Comparison of ENCODE assay signal across 11 mouse cellular contexts in genomic region chr10:111388545-111389320, GRCm38 (mm10).
DNase-seq lines count a peak whose midpoint lies in the region; ATAC-seq and TF ChIP-seq lines count a peak whose summit lies in the region.
"Had no signal": no experiment of that assay in that cellular context is flagged by ENCODE, and none has a peak within 500 bp of the region (broad histone marks: within the 10 kb centered on the region; RNA-seq: fewer than 3 reads in every experiment).

No protein-coding gene starts in this region.

- H3K4me2 ChIP-seq in forebrain, embryonic 15.5 days (replicated peaks): no peak overlapping the region
- no peak overlapping the region for H3K4me2 ChIP-seq in forebrain, embryonic 13.5 days
- peak overlapping the region; percentile 46 for H3K4me2 ChIP-seq in midbrain, embryonic 13.5 days (replicated peaks)

- H3K9ac ChIP-seq in forebrain, embryonic 15.5 days (replicated peaks): no peak overlapping the region
- H3K9ac ChIP-seq in forebrain, embryonic 13.5 days: no peak overlapping the region
- no peak overlapping the region for H3K9ac ChIP-seq in midbrain, embryonic 13.5 days (replicated peaks)
- H3K9ac ChIP-seq: heart, embryonic 12.5 days had no signal

- H3K4me3 ChIP-seq in forebrain, embryonic 10.5 days: no peak overlapping the region
- no peak overlapping the region for H3K4me3 ChIP-seq in forebrain, embryonic 15.5 days
- H3K4me3 ChIP-seq in C2C12 (ENCODE audit: insufficient read depth, poor library complexity, severe bottlenecking): no peak overlapping the region
- no peak overlapping the region for H3K4me3 ChIP-seq in forebrain, embryonic 13.5 days
- peak overlapping the region; percentile 25 for H3K4me3 ChIP-seq in midbrain, embryonic 13.5 days (replicated peaks)
- H3K4me3 ChIP-seq: erythroblast, embryonic 14.5 days; heart, embryonic 12.5 days; megakaryocyte, embryonic 14.5 days had no signal

- H3K79me2 ChIP-seq in C2C12 (ENCODE audit: control insufficient read depth, insufficient read depth): no peaks in the 10 kb centered on the region

- no peak for TF ChIP-seq CTCF in C2C12 (IDR thresholded peaks at IDR 0.05; ENCODE audit: control insufficient read depth, insufficient read depth, insufficient read length)

- peak overlapping the region; percentile 65; the same call in 1 of the 2 replicates for H3K27ac ChIP-seq in forebrain, embryonic 10.5 days
- no peak overlapping the region for H3K27ac ChIP-seq in forebrain, embryonic 15.5 days (replicated peaks)
- H3K27ac ChIP-seq in forebrain, embryonic 13.5 days: no peak overlapping the region
- H3K27ac ChIP-seq in midbrain, embryonic 13.5 days: 0 out of 2 replicates have a peak overlapping the region, but pooled peaks have one; percentile 10

- DNase-seq in forebrain, embryonic 10.5 days (ENCODE audit: extremely low spot score, low spot score): no peak
- no peak for DNase-seq in lung, postnatal 4 days

- H3ac ChIP-seq in C2C12 (ENCODE audit: control insufficient read depth, insufficient read length, low read depth): no peak overlapping the region

- H3K27me3 ChIP-seq in forebrain, embryonic 10.5 days (ENCODE audit: poor library complexity, severe bottlenecking): no peaks in the 10 kb centered on the region
- no peaks in the 10 kb centered on the region for H3K27me3 ChIP-seq in forebrain, embryonic 15.5 days
- H3K27me3 ChIP-seq in C2C12 (ENCODE audit: control insufficient read depth, insufficient read depth, insufficient read length): no peaks in the 10 kb centered on the region
- H3K27me3 ChIP-seq in forebrain, embryonic 13.5 days: no peaks in the 10 kb centered on the region; the same call in 1 of the 2 replicates
- no peaks in the 10 kb centered on the region for H3K27me3 ChIP-seq in midbrain, embryonic 13.5 days
- H3K27me3 ChIP-seq: heart, embryonic 12.5 days; megakaryocyte, embryonic 14.5 days had no signal

- H3K79me3 ChIP-seq in C2C12 (ENCODE audit: low read depth): no peaks in the 10 kb centered on the region

- H3K9me3 ChIP-seq in forebrain, embryonic 10.5 days: peaks cover 3% of the 10 kb centered on the region; the same call in 1 of the 2 replicates
- no peaks in the 10 kb centered on the region for H3K9me3 ChIP-seq in forebrain, embryonic 15.5 days
- H3K9me3 ChIP-seq in forebrain, embryonic 13.5 days (replicated peaks): no peaks in the 10 kb centered on the region
- no peaks in the 10 kb centered on the region; the same call in 1 of the 2 replicates for H3K9me3 ChIP-seq in midbrain, embryonic 13.5 days

- no peaks in the 10 kb centered on the region for H3K36me3 ChIP-seq in forebrain, embryonic 10.5 days (replicated peaks)
- H3K36me3 ChIP-seq in forebrain, embryonic 15.5 days: no peaks in the 10 kb centered on the region
- no peaks in the 10 kb centered on the region for H3K36me3 ChIP-seq in C2C12 (ENCODE audit: control insufficient read depth, insufficient read depth)
- no peaks in the 10 kb centered on the region for H3K36me3 ChIP-seq in forebrain, embryonic 13.5 days (ENCODE audit: poor library complexity, severe bottlenecking)
- no peaks in the 10 kb centered on the region for H3K36me3 ChIP-seq in midbrain, embryonic 13.5 days
- H3K36me3 ChIP-seq: heart, embryonic 12.5 days had no signal

- ATAC-seq in forebrain, embryonic 15.5 days (replicated peaks): no peak
- ATAC-seq in forebrain, embryonic 13.5 days: peak; percentile 9; the same call in 1 of the 2 replicates
- peak; percentile 59 for ATAC-seq in midbrain, embryonic 13.5 days
- ATAC-seq in CD4-positive, CD25-positive, alpha-beta regulatory T cell, adult 4 months: no peak
- no peak for ATAC-seq in megakaryocyte-erythroid progenitor cell, adult 5-6 weeks (replicated peaks; ENCODE audit: low FRiP score, low TSS enrichment, poor library complexity, severe bottlenecking)

- H3K4me1 ChIP-seq in forebrain, embryonic 10.5 days: peaks cover 20% of the 10 kb centered on the region
- H3K4me1 ChIP-seq in forebrain, embryonic 15.5 days: peaks cover 6% of the 10 kb centered on the region
- peaks cover 19% of the 10 kb centered on the region for H3K4me1 ChIP-seq in forebrain, embryonic 13.5 days
- H3K4me1 ChIP-seq in midbrain, embryonic 13.5 days (replicated peaks): peaks cover 17% of the 10 kb centered on the region

- 87% methylated on average over 12 of the region's 12 CpGs for WGBS in forebrain, embryonic 10.5 days
- 83% methylated on average over 12 of the region's 12 CpGs for WGBS in forebrain, embryonic 15.5 days
- WGBS in forebrain, embryonic 13.5 days: 81% methylated on average over 12 of the region's 12 CpGs
- WGBS in midbrain, embryonic 13.5 days: 74% methylated on average over 12 of the region's 12 CpGs

TF ChIP-seq in C2C12, 6 proteins besides CTCF, POLR2A, EP300 and RAD21:
- TF ChIP-seq MYOD1 (IDR thresholded peaks at IDR 0.05; ENCODE audit: control insufficient read depth, insufficient read length, low read depth) (peak; percentile 56), USF1 (IDR thresholded peaks at IDR 0.05; ENCODE audit: low read depth) (peak; percentile 60), MAX (IDR thresholded peaks at IDR 0.05) (no peak), FOSL1 (IDR thresholded peaks at IDR 0.05; ENCODE audit: insufficient read depth, low read length, poor library complexity, severe bottlenecking) (no peak)

Comparison
In these comparisons a context has a peak if more than half of its experiments do, and no peak if none do; other contexts are left out.
1. H3K27ac ChIP-seq: peak in forebrain, embryonic 10.5 days (single experiment) and midbrain, embryonic 13.5 days (single experiment); none in forebrain, embryonic 15.5 days (single experiment) and forebrain, embryonic 13.5 days (single experiment).
2. ATAC-seq: peak in forebrain, embryonic 13.5 days (single experiment) and midbrain, embryonic 13.5 days (single experiment); none in forebrain, embryonic 15.5 days (single experiment), CD4-positive, CD25-positive, alpha-beta regulatory T cell, adult 4 months (single experiment) and megakaryocyte-erythroid progenitor cell, adult 5-6 weeks (single experiment).